Mouse (Mus musculus) heart, adult 8-10 months (tissue): ENCODE measurements around the gene Prg4. TPM values are rescaled to one million over a fixed set of nuclear protein-coding genes. Genes with fewer than 3 reads are reported as not detected.

Experiments used
- DNase-seq: peaks from one replicate; pipeline ENCODE4 v3.0.0; 2022; ENCODE audit warnings: low spot score
- total RNA-seq, 4 experiments: library from RNA; stranded (reverse); gene quantifications; 2 replicates each; pipeline ENCODE4 v1.2.4; 2022

Prg4 gene
- total RNA-seq, 4 experiments from 2014 or later: 11.6 to 58.3 (median 12.3) TPM

DNA sequence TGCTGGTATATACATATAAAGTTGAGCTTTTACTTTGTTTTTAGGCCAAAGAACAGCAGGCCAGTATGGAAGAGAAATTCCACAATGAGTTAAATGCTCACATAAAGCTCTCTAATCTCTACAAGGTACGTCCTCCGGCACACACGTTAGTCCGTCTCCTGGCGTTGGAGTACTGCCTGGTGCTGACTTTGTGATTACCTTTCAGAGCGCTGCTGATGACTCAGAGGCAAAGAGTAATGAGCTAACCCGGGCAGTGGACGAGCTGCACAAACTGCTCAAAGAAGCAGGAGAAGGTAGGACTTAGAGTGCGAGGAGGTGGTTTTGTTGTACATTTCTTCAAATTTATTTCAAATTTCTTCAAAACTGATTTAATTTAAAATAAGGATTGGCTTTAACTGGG lies 58.7 kb downstream of the Prg4 start:
- peak; percentile 22 for DNase-seq

DNA sequence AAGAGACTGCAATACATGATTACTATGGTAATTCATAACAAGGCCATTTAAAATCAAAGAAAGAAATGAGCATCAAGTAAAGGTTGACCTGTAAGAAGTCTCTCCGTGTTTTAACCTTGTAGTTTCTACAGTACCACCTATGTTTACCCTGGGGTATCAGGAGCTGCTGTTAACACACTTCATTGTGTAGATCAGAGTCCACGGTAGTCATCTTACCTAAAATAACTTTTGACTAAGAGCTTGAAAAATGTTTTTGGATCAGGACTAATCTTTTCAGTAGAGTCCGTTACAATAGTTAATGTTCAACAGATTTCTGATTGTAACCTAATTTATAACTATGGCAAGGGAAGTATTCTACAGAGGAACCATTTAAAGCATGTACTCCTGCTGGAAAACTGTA lies 61.4 kb downstream of the Prg4 start:
- peak; percentile 8 for DNase-seq

DNA sequence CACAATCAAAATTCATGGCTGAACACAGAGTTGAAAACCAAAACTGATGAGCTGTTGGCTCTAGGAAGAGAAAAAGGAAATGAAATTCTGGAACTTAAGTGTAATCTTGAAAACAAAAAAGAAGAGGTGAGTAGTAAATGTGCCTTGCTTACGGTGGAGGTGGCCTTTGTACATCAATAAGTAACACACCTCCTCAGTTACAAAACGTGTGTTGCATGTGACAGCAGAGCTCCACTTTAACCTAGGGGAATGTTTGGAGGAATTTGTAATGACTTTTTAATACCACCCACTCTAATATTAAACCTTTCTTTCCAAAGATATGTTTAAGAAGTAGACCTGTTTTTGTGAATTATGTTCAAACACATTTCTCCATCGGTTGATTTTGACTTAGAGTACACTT lies 62.1 kb downstream of the Prg4 start:
- DNase-seq: no peak

Other genes with a start within 250 kb of the Prg4 start
- not detected for gene Pdc, start 146.7 kb downstream of the Prg4 start, total RNA-seq
- gene Tpr, start 73.3 kb downstream of the Prg4 start, total RNA-seq: 100 to 1,000 TPM; 123 to 151 (median 134) TPM
- 10 to 100 TPM; 21.8 to 27.0 (median 22.8) TPM for gene Odr4, start 73.1 kb downstream of the Prg4 start, total RNA-seq